Mouse (Mus musculus) forebrain, embryonic 14.5 days (tissue): Measurements from ENCODE around the gene Cyp2c50. TPM values are rescaled to one million over a fixed set of nuclear protein-coding genes. Genes with fewer than 3 reads are reported as not detected.
"Not testable (repeated sequence)": the region's sequence is repeated elsewhere in the genome, so short reads cannot be mapped to it uniquely, and the experiment has no call there.

Source experiments
- ATAC-seq: fragments of 200-750 bp; cut with Nextera tagmentation; 2 replicates; pipeline ENCODE4 v1.8.0; 2017; ENCODE audit warnings: mild to moderate bottlenecking, moderate library complexity
- DNase-seq: peaks from one replicate; pipeline ENCODE4 v3.0.0-alpha.2; 2015; ENCODE audit warnings: low spot score
- H3K27ac ChIP-seq: fragments of 300-500 bp; sonication (generic); 2 replicates; pipeline ENCODE4 v1.5.1; 2014; ENCODE audit warnings: low read depth, mild to moderate bottlenecking, control low read depth, low read length, moderate library complexity
- H3K27me3 ChIP-seq: fragments of 300-500 bp; sonication (generic); replicated peaks from 2 replicates; pipeline ENCODE4 v1.6.1; 2014; ENCODE audit warnings: low read length, control low read depth, mixed read lengths; ENCODE audit not compliant: control insufficient read depth, insufficient read depth
- H3K36me3 ChIP-seq: fragments of 300-500 bp; sonication (generic); 2 replicates; pipeline ENCODE4 v1.6.1; 2014; ENCODE audit warnings: low read length, control low read depth; ENCODE audit not compliant: control insufficient read depth, insufficient read depth
- H3K4me1 ChIP-seq: fragments of 300-500 bp; sonication (generic); 2 replicates; pipeline ENCODE4 v1.6.1; 2014; ENCODE audit warnings: antibody characterized with exemption, low read length, control low read depth; ENCODE audit not compliant: control insufficient read depth, insufficient read depth
- H3K4me2 ChIP-seq: fragments of 300-500 bp; sonication (generic); 2 replicates; pipeline ENCODE4 v1.6.1; 2014; ENCODE audit warnings: mild to moderate bottlenecking, control low read depth, low read length
- H3K4me3 ChIP-seq: fragments of 300-500 bp; sonication (generic); 2 replicates; pipeline ENCODE4 v1.5.1; 2014; ENCODE audit warnings: low read depth, low read length, control low read depth
- H3K9ac ChIP-seq: fragments of 300-500 bp; sonication (generic); 2 replicates; pipeline ENCODE4 v1.6.1; 2014; ENCODE audit warnings: mild to moderate bottlenecking, low read length, control low read depth, moderate library complexity
- H3K9me3 ChIP-seq: fragments of 300-500 bp; sonication (generic); replicated peaks from 2 replicates; pipeline ENCODE4 v1.6.1; 2016; ENCODE audit warnings: low read length, control low read depth, mixed read lengths; ENCODE audit not compliant: control insufficient read depth
- WGBS: fragments of 180-500 bp; shearing (Covaris S2); extraction: QIAGEN DNeasy Blood & Tissue Kit; methylation state at CpG from one replicate; pipeline ENCODE4 v1.1.7; 2014; 5-methylcytosine and 5-hydroxymethylcytosine counted together
- polyA plus RNA-seq: library from polyadenylated mRNA; unstranded; fragments of >200 nt; fragmentation: Nextera tagmentation; extraction: Ambion mirVana; gene quantifications from 2 replicates; pipeline ENCODE4 v1.2.1, GENCODE M21; 2014

Gene Cyp2c50
- polyA plus RNA-seq, result not detected in 2 replicates

DNA sequence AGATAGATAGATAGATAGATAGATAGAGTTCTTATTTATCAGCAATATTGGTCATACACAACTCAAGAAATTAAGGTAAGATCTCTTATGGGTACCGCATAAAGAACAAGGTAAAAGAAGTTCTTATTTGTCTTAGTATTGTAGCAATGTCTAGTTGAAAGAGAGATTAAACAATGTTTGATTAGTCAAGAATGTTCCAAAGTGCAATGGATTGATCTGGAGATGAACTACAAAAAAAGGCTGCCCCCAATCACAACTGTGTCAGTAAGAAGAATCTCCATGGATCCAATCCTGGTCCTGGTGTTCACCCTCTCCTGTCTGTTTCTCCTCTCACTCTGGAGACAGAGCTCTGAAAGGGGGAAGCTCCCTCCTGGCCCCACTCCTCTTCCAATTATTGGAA lies at the start of gene Cyp2c50:
Gene Cyp2c50 (plus strand): TSS at position 268 of the 400 bp plus-strand sequence.
- H3K36me3 ChIP-seq, H3K27me3 ChIP-seq, H3K4me2 ChIP-seq, H3K4me3 ChIP-seq, H3K4me1 ChIP-seq, H3K27ac ChIP-seq, H3K9me3 ChIP-seq, H3K9ac ChIP-seq, ATAC-seq, DNase-seq: not testable (repeated sequence)
- WGBS, result 100% methylated on average over 1 of the region's 1 CpGs

DNA sequence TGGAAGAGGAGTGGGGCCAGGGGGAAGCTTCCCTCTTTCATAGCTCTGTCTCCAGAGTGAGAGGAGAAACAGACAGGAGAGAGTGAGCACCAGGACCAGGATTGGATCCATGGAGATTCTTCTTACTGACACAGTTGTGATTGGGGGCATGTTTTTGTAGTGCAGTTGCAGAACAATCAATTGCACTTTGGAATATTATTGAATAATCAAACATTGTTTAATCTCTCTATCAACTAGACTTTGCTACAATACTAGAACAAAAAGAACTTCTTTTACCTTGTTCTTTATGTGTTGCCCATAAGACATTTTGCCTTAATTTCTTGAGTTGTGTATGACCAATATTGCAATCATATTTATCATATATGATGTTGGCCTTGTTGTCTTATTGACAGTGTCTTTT lies 15.8 kb upstream of the Cyp2c50 start, which contains the start of gene Cyp2c54:
Gene Cyp2c54 (minus strand): TSS at position 127 of the 400 bp plus-strand sequence.
- Histone ChIP-seq H3K4me2 (no peak within 1 kb of the TSS), H3K9ac (no peak within 1 kb of the TSS), H3K4me3 (no peak within 1 kb of the TSS), H3K4me1 (no peaks in the 10 kb centered on the region), H3K9me3 (no peaks in the 10 kb centered on the region), H3K27me3 (no peaks in the 10 kb centered on the region), H3K36me3 (no peaks in the 10 kb centered on the region), H3K27ac (no peak within 1 kb of the TSS)
- ATAC-seq (no peak), DNase-seq (no peak)

DNA sequence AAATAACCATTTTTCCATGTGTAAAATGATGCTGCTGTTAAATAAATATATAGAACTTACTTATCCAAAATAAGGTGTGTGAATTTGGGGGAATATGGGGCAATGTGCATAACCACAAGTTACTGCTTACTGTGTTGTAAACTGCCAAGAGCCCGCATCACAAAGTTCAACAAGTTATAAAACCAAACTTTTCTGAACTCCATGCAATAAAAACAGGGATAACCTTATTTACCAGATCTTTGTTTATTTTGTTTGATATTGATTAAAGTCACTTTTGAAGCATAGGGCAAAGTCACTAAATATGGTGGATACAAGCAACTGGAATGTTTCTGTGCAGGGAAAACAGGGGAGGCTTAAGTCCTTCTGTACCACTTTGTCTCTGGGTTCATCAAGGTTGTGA lies 1.1 kb upstream of the Cyp2c50 start:
- H3K9me3 ChIP-seq, result no peaks in the 10 kb centered on the region
- H3K9ac ChIP-seq, result no peak overlapping the region
- ATAC-seq (no peak), DNase-seq (no peak)
- H3K4me1 ChIP-seq, result no peaks in the 10 kb centered on the region
- no peaks in the 10 kb centered on the region for H3K27me3 ChIP-seq
- WGBS, result 96% methylated on average over 1 of the region's 1 CpGs
- no peak overlapping the region for H3K4me2 ChIP-seq
- H3K36me3 ChIP-seq, result no peaks in the 10 kb centered on the region
- H3K27ac ChIP-seq, result no peak overlapping the region
- H3K4me3 ChIP-seq, result no peak overlapping the region

DNA sequence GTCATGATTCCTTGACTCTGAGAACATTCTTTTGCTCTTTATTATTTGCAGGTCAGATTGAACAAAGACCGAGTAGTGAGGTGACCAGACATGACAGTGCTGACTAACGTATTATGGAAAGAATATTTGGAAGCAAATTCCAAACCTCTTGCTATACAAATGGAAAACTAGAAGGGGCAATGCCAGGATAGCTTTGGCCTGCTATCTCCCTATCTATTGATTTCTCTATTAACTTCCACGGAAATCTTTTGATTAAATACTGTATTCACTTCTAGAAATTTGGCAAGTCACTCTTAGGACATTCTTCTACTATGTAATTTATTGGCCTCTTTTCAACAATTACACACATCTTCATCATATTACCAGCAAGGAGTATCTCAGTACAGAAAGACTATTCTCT lies 1.6 kb downstream of the Cyp2c50 start:
- 83% methylated on average over 3 of the region's 3 CpGs for WGBS
- Histone ChIP-seq H3K4me3 (no peak overlapping the region), H3K4me2 (no peak overlapping the region), H3K36me3 (no peaks in the 10 kb centered on the region), H3K4me1 (no peaks in the 10 kb centered on the region), H3K27ac (no peak overlapping the region), H3K27me3 (no peaks in the 10 kb centered on the region), H3K9me3 (no peaks in the 10 kb centered on the region), H3K9ac (no peak overlapping the region)
- DNase-seq (no peak), ATAC-seq (no peak)

DNA sequence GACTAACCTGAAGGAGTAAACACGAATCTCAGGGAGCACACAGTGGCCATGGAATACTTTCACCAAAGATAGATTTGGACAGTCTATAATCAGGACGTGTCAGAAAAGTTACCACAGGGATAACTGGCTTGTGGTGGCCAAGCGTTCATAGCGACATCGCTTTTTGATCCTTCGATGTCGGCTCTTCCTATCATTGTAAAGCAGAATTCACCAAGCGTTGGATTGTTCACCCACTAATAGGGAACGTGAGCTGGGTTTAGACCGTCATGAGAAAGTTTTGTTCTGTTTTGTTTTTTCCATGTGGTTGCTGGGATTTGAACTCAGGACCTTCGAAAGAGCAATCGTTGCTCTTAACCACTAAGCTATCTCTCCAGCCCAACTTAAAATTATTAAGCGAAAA lies 30.1 kb downstream of the Cyp2c50 start:
- DNase-seq, H3K9ac ChIP-seq, H3K36me3 ChIP-seq, H3K4me3 ChIP-seq, H3K4me2 ChIP-seq, H3K27me3 ChIP-seq, ATAC-seq, H3K4me1 ChIP-seq, H3K27ac ChIP-seq, H3K9me3 ChIP-seq: not testable (repeated sequence)
- 86% methylated on average over 13 of the region's 13 CpGs for WGBS

DNA sequence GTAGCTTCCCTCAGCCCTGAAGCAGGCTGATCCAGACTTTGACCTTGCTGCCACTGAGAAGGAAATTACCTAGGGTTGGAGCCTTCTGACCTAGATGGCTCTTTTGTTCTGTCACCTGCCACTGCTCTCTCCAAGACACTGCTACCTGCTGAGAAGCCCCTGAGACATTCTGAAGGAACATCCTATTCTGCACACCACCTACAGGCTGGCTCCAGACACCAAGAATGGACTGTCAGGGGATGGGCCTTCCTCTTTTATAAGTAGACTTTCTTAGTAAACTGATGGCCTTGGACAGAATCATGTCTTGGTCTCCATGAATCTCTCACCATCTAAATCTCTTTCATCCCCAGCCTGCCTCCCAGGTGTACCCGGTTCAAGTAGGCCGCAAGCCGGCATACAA lies 35.7 kb downstream of the Cyp2c50 start:
- H3K27ac ChIP-seq, H3K9ac ChIP-seq, H3K36me3 ChIP-seq, H3K27me3 ChIP-seq, H3K4me1 ChIP-seq, DNase-seq, H3K4me3 ChIP-seq, H3K4me2 ChIP-seq, ATAC-seq, H3K9me3 ChIP-seq: not testable (repeated sequence)
- WGBS, result 84% methylated on average over 3 of the region's 3 CpGs

DNA sequence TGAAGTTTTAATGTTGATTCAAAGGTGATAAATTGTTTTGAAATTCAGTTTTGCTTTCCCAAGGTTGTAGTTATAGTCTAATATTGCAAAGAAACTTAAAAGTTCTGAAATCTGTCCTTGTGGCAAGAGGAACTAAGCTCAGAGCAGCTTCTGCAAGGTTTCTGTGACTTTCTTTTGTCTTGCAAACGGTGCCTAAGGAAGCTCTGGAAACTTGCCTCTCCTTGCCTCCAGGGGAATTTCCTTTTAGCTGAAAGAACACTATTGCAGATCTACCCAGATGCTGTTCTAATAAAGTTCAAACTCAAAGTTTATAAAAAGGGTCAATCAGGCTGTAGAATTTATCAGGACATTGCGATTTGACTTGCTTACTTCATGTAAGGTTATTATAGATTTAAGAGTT lies 37.5 kb downstream of the Cyp2c50 start:
- H3K4me2 ChIP-seq, ATAC-seq, H3K9ac ChIP-seq, H3K27ac ChIP-seq, DNase-seq, H3K4me1 ChIP-seq, H3K27me3 ChIP-seq, H3K36me3 ChIP-seq, H3K4me3 ChIP-seq, H3K9me3 ChIP-seq: not testable (repeated sequence)
- WGBS, result 21% methylated on average over 2 of the region's 2 CpGs

Other genes starting within 250 kb of the Cyp2c50 start
- not detected in 2 replicates for gene Cyp2c69, start 202.9 kb upstream of the Cyp2c50 start, polyA plus RNA-seq
- not detected in 2 replicates for gene Cyp2c37, start 97.3 kb upstream of the Cyp2c50 start, polyA plus RNA-seq
- gene Cyp2c54, start 15.9 kb upstream of the Cyp2c50 start, polyA plus RNA-seq, result not detected in 2 replicates
- gene Cyp2c70, start 97.6 kb downstream of the Cyp2c50 start, polyA plus RNA-seq, result not detected in 2 replicates
- 20.1 and 30.1 TPM in 2 replicates for gene Pdlim1, start 182.2 kb downstream of the Cyp2c50 start, polyA plus RNA-seq